Mouse (Mus musculus): ENCODE measurements around the gene Fam173b.

DNA sequence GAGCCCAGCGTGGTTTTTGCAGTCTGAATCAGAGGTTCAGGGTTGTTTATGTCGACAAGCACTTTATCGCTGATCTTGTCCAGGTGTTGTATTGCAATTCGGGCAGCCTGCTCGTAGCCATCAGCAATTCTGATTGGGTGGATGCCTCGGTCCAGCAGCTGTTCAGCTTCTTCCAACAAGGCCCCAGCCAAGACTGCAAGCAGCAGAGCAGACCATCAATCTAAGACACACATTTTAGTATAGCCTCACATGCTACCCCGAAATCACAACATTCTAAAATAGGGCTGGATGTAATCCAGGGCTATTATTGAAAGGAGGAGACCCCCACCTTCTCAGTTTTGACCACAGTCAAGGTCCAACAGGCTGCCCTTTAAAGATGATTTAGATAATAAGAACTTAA, 6.0 kb upstream of the Fam173b start:
- TF ChIP-seq GATA1 (IDR thresholded peaks at IDR 0.05; ENCODE audit: low read length): no peak
- TF ChIP-seq TAL1 (IDR thresholded peaks at IDR 0.05; ENCODE audit: low read length): no peak

Measured in erythroblast, embryonic 14.5 days (primary cell).